In genomic region chr8:111699035-111699434, GRCm38 (mm10) we compare ENCODE assay signal across 43 mouse cellular contexts. TPM values are rescaled to one million over a fixed set of nuclear protein-coding genes. Genes with fewer than 3 reads are reported as not detected.
"Had no signal": no experiment of that assay in that cellular context is flagged by ENCODE, and none has a peak within 500 bp of the region (broad histone marks: within the 10 kb centered on the region; RNA-seq: fewer than 3 reads in every experiment).

No protein-coding gene starts in this region.

- H3K4me1 ChIP-seq: limb, embryonic 10.5 days; limb, embryonic 12.5 days; limb, embryonic 13.5 days; limb, embryonic 15.5 days; liver, embryonic 13.5 days; lung, embryonic 15.5 days; midbrain, embryonic 10.5 days; midbrain, embryonic 12.5 days; midbrain, embryonic 13.5 days; midbrain, embryonic 15.5 days; neural tube, embryonic 12.5 days had no signal

- H3K27me3 ChIP-seq: limb, embryonic 12.5 days; limb, embryonic 13.5 days; limb, embryonic 15.5 days; liver, embryonic 15.5 days; lung, embryonic 15.5 days; midbrain, embryonic 12.5 days; midbrain, embryonic 13.5 days; midbrain, embryonic 15.5 days; neural tube, embryonic 12.5 days had no signal

- DNase-seq: left cerebral cortex, postnatal 4 days; liver; liver, embryonic 13.5 days; liver, postnatal 0 days; lung, adult 18-20 months; lung, adult 2 months; lung, embryonic 14.5 days; lung, postnatal 10 days; lung, postnatal 14 days; lung, postnatal 36 days; lung, postnatal 4 days; midbrain, embryonic 14.5 days had no signal

- ATAC-seq: liver, postnatal 0 days; lung, postnatal 0 days; midbrain, embryonic 13.5 days; midbrain, embryonic 15.5 days; midbrain, embryonic 16.5 days had no signal

- H3K9ac ChIP-seq: limb, embryonic 12.5 days; limb, embryonic 13.5 days; limb, embryonic 15.5 days; liver, embryonic 13.5 days; liver, embryonic 14.5 days; liver, embryonic 15.5 days; liver, postnatal 0 days; lung, embryonic 14.5 days; lung, embryonic 15.5 days; midbrain, embryonic 12.5 days; midbrain, embryonic 13.5 days; midbrain, embryonic 15.5 days; neural tube, embryonic 12.5 days had no signal

- H3K27ac ChIP-seq: limb, embryonic 10.5 days; limb, embryonic 12.5 days; limb, embryonic 13.5 days; limb, embryonic 15.5 days; liver, embryonic 13.5 days; liver, embryonic 14.5 days; liver, embryonic 15.5 days; lung, embryonic 15.5 days; macrophage; midbrain, embryonic 10.5 days; midbrain, embryonic 12.5 days; midbrain, embryonic 13.5 days; midbrain, embryonic 15.5 days; neural tube, embryonic 12.5 days had no signal

- H3K9me3 ChIP-seq: limb, embryonic 10.5 days; limb, embryonic 13.5 days; limb, embryonic 15.5 days; liver, embryonic 13.5 days; liver, embryonic 15.5 days; lung, embryonic 15.5 days; midbrain, embryonic 10.5 days; midbrain, embryonic 12.5 days; midbrain, embryonic 13.5 days; midbrain, embryonic 15.5 days; neural tube, embryonic 12.5 days had no signal

- H3K4me3 ChIP-seq: limb, embryonic 10.5 days; limb, embryonic 12.5 days; limb, embryonic 13.5 days; limb, embryonic 15.5 days; liver, embryonic 13.5 days; liver, embryonic 15.5 days; lung, embryonic 15.5 days; megakaryocyte, embryonic 14.5 days; midbrain, embryonic 10.5 days; midbrain, embryonic 12.5 days; midbrain, embryonic 13.5 days; midbrain, embryonic 15.5 days; neural tube, embryonic 12.5 days had no signal

- H3K4me2 ChIP-seq: limb, embryonic 12.5 days; limb, embryonic 13.5 days; limb, embryonic 15.5 days; liver, embryonic 11.5 days; liver, embryonic 13.5 days; liver, embryonic 15.5 days; lung, embryonic 14.5 days; lung, embryonic 15.5 days; midbrain, embryonic 11.5 days; midbrain, embryonic 12.5 days; midbrain, embryonic 13.5 days; midbrain, embryonic 15.5 days; neural tube, embryonic 12.5 days had no signal

- H3K36me3 ChIP-seq: limb, embryonic 10.5 days; limb, embryonic 12.5 days; limb, embryonic 13.5 days; limb, embryonic 15.5 days; liver, embryonic 13.5 days; liver, embryonic 15.5 days; lung, embryonic 15.5 days; midbrain, embryonic 10.5 days; midbrain, embryonic 12.5 days; midbrain, embryonic 13.5 days; midbrain, embryonic 15.5 days; neural tube, embryonic 12.5 days had no signal

RNA-seq across cellular contexts. Expression of gene Ctrb1, which starts 8.2 kb away (rescaled TPM):
- total RNA-seq: left cerebral cortex, adult 8-10 months; left cerebral cortex, postnatal 10 days; left cerebral cortex, postnatal 14 days; left cerebral cortex, postnatal 25 days; left cerebral cortex, postnatal 36 days; left cerebral cortex, postnatal 4 days; megakaryocyte progenitor cell, adult 5-6 weeks; megakaryocyte, adult 5-6 weeks; megakaryocyte-erythroid progenitor cell, adult 5-6 weeks; midbrain, postnatal 0 days; monocyte, adult 5-6 weeks had no signal
- polyA plus RNA-seq: limb, embryonic 10.5 days; limb, embryonic 11.5 days; limb, embryonic 12.5 days; liver, embryonic 11.5 days; lung, embryonic 14.5 days; lung, embryonic 16.5 days; lung, postnatal 0 days; macrophage; midbrain, embryonic 10.5 days; midbrain, embryonic 11.5 days; midbrain, embryonic 12.5 days; midbrain, embryonic 14.5 days; midbrain, embryonic 16.5 days; midbrain, postnatal 0 days; neural tube, embryonic 11.5 days; neural tube, embryonic 12.5 days had no signal

RNA-seq across cellular contexts. Expression of gene Bcar1, which starts 44.6 kb away (rescaled TPM):
- total RNA-seq: megakaryocyte, adult 5-6 weeks; megakaryocyte-erythroid progenitor cell, adult 5-6 weeks; monocyte, adult 5-6 weeks had no signal
